Mouse (Mus musculus): Measurements from ENCODE around the gene Mrpl45. TPM values are rescaled to one million over a fixed set of nuclear protein-coding genes. Genes with fewer than 3 reads are reported as not detected.

The Mrpl45 gene
- polyA plus RNA-seq (2014; fragmentation: Illumina TruSeq; extraction: RNeasy Lipid Tissue Mini Kit (QIAGEN cat#74804); ENCODE audit: low read depth, low replicate concordance) = 29.8 TPM

DNA sequence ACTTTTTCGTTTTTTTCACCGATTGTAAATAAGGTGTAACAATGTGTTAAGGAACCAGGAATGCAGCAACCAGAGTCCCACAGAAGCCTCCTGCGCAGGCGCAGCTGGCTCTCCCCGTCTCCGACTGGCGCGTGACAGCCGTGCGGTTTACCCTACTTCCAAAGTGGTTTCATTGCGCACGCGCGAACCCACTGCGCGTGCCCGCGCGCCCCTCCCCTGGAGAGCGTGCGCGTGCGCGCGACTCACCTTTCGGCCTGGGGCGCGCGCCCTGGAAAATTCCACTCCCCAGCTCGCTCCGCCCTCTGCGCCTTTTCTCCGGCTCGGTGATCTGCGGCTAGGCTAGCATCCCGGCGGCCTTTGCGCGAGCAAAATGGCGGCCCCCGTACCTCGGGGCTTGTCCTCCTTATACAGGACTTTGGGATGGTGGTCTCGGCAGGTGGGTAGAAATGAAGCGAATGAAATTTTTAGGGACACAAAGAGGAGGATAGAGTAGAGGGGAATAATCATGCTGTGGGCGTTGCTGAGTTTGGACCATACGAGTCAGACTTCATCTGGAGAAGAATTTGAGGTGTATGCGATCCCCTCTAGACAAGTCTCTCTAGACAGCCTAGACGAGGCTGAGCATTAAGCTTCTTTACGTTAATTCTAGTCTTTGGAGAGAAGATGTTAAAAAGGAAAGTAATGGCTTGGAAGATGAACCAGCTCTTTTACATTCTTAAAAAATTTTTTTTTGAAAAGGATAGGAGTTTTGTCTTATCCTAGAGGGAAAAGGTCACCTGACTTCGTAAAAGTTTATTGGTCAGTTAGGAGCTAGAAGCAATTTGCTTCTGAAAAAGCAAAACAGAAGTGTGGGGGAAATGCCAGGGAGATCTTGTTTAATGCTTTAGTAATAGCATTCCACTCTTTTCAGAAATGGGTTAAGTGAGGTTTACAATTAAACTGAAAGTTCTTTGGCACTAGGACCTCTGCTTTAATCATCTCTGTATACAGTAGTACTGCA, at the start of gene Mrpl45:
TSS of gene Mrpl45 (plus strand) at position 213 of the 1,000 bp plus-strand sequence.

DNA sequence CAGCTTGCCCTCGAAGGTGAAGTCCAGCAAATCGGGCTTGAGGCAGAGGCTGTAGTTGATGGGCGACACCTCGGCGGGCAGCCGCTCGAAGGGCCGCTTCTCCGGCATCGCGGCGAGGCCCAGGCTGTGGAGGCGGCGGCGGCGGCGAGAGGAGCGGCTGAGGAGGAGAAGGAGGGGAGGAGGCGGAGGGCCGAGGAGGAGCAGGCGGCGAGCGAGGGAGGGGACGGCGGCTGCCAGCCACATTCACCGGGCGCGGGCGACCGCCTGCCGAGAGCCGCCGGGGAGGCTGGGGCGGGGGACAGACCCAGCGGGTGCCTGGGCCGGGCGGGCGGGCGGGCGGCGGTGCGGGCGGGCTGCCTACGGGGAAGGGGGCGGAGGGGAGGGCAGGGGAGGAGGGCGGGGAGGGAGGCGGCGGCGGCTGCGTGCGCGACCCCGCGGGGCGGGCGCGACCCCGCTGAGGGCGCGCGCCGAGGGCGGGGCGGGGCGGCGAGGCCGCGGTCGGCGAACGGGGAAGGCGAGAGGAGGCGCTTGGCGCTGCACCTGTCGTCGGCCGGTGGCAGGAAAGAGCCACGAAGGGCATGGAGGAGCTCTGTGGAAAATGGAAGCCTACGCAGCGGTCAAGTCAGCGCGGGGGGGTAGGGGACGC, 35.2 kb upstream of the Mrpl45 start, which contains the start of gene Npepps:
TSS of gene Npepps (minus strand) at position 423 of the 646 bp plus-strand sequence.

DNA sequence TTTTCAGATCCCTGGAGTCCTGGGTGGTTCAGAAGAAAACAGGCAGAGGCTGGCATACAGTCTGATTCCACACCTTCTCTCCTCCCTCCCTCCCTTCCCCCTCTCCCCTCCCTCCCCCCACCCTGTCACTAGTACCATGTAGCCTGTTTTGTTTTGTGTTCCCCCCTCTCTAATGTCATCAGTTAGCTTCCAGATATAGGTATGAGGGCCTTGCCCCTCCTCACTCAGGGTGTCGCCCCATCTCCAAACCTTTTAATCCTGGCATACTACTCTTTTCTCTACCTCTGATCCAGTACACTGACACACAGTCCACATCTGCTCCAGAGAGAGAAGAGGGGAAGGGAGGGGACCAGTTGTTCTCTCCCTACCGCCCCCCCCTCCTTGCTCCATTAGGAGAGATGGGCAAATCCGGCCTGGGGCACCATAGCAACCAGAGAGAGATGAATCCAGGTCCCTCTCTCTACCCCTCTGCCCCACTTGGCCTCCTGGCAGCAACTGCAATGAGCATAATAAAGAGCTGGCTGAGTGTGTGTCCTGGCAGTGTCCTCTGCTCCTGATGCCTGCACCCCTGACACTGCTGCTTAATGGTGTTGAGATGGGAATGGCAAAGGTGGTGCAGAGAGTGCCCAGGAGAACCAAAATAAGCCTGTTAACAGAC, 36.6 kb downstream of the Mrpl45 start, which contains the start of gene Gpr179:
TSS of gene Gpr179 (minus strand) at position 51 of the 658 bp plus-strand sequence.

DNA sequence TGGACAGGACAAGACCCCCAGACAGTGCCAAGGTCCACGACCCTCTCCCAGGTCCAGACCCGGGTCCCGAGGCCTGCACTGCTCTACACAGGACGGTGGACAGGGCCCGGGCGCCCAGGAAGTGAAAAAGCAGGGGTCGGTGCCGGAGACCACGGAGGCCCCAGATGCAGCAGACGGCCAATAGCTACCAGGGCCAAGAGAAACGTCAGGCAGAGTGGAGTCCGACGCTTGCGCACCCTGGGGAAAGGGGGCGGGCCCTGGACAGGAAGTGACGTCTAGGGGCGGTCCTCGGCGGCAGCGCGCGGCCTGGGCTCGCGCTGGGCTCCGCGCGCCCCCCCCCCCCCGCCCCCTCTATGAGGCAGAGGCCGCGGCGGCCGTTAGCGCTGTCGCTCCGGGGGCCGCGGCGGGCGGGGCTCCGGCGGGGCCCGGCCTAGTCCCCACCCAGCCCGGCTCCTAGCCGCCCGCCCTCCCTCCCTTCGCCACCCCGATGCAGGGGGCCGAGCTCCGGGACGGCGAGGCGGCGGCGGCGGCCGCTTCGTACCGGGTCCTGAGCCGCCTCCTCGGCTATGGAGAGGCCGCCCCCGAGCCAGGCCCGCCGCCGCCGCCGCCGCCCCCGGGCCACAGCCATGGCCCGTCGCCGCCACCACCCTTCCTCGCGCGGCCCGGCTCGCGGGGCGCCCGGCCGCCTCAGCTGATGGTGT, 46.6 kb downstream of the Mrpl45 start, which contains the start of gene Socs7:
TSS of gene Socs7 (plus strand) at position 604 of the 701 bp plus-strand sequence.

Other genes starting within 250 kb of the Mrpl45 start
- not detected for gene Tbx21, start 200.4 kb upstream of the Mrpl45 start, polyA plus RNA-seq (2014; fragmentation: Illumina TruSeq; extraction: RNeasy Lipid Tissue Mini Kit (QIAGEN cat#74804); ENCODE audit: low read depth, low replicate concordance)
- gene Tbkbp1, start 164.2 kb upstream of the Mrpl45 start, polyA plus RNA-seq (2014; fragmentation: Illumina TruSeq; extraction: RNeasy Lipid Tissue Mini Kit (QIAGEN cat#74804); ENCODE audit: low read depth, low replicate concordance) = 0.32 TPM
- 117 TPM for gene Kpnb1, start 127.8 kb upstream of the Mrpl45 start, polyA plus RNA-seq (2014; fragmentation: Illumina TruSeq; extraction: RNeasy Lipid Tissue Mini Kit (QIAGEN cat#74804); ENCODE audit: low read depth, low replicate concordance)
- 144 TPM for gene Npepps, start 35.1 kb upstream of the Mrpl45 start, polyA plus RNA-seq (2014; fragmentation: Illumina TruSeq; extraction: RNeasy Lipid Tissue Mini Kit (QIAGEN cat#74804); ENCODE audit: low read depth, low replicate concordance)
- 0.09 TPM for gene Gpr179, start 36.4 kb downstream of the Mrpl45 start, polyA plus RNA-seq (2014; fragmentation: Illumina TruSeq; extraction: RNeasy Lipid Tissue Mini Kit (QIAGEN cat#74804); ENCODE audit: low read depth, low replicate concordance)
- gene Socs7, start 46.8 kb downstream of the Mrpl45 start, polyA plus RNA-seq (2014; fragmentation: Illumina TruSeq; extraction: RNeasy Lipid Tissue Mini Kit (QIAGEN cat#74804); ENCODE audit: low read depth, low replicate concordance) = 6.6 TPM
- gene Arhgap23, start 99.8 kb downstream of the Mrpl45 start, polyA plus RNA-seq (2014; fragmentation: Illumina TruSeq; extraction: RNeasy Lipid Tissue Mini Kit (QIAGEN cat#74804); ENCODE audit: low read depth, low replicate concordance) = 2.2 TPM
- gene 4933428G20Rik, start 184.6 kb downstream of the Mrpl45 start, polyA plus RNA-seq (2014; fragmentation: Illumina TruSeq; extraction: RNeasy Lipid Tissue Mini Kit (QIAGEN cat#74804); ENCODE audit: low read depth, low replicate concordance) = not detected

All from sigmoid colon, adult 10 weeks (tissue).